Mouse (Mus musculus) neural tube, embryonic 12.5 days (tissue): ENCODE data around the gene Rad17. TPM values are rescaled to one million over a fixed set of nuclear protein-coding genes. Genes with fewer than 3 reads are reported as not detected.
A peak's percentile ranks its signal among the peaks of the same experiment; 100 is the strongest.

ENCODE experiments used
- ATAC-seq: fragments of 200-750 bp; cut with Nextera tagmentation; 2 replicates; pipeline ENCODE4 v1.8.0; 2017; ENCODE audit warnings: low read depth, mild to moderate bottlenecking, moderate TSS enrichment, moderate library complexity; ENCODE audit not compliant: low FRiP score
- H3K27ac ChIP-seq: fragments of 300-500 bp; sonication (generic); 2 replicates; pipeline ENCODE4 v1.5.1; 2016
- H3K27me3 ChIP-seq: fragments of 300-500 bp; sonication (generic); replicated peaks from 2 replicates; pipeline ENCODE4 v1.6.1; 2016; ENCODE audit warnings: mild to moderate bottlenecking
- H3K36me3 ChIP-seq: fragments of 300-500 bp; sonication (generic); 2 replicates; pipeline ENCODE4 v1.6.1; 2016; ENCODE audit warnings: mild to moderate bottlenecking
- H3K4me1 ChIP-seq: fragments of 300-500 bp; sonication (generic); 2 replicates; pipeline ENCODE4 v1.6.1; 2016
- H3K4me2 ChIP-seq: fragments of 300-500 bp; sonication (generic); replicated peaks from 2 replicates; pipeline ENCODE4 v1.6.1; 2016; ENCODE audit warnings: mild to moderate bottlenecking
- H3K4me3 ChIP-seq: fragments of 300-500 bp; sonication (generic); 2 replicates; pipeline ENCODE4 v1.5.1; 2016
- H3K9ac ChIP-seq: fragments of 300-500 bp; sonication (generic); 2 replicates; pipeline ENCODE4 v1.6.1; 2016; ENCODE audit warnings: mild to moderate bottlenecking
- H3K9me3 ChIP-seq: fragments of 300-500 bp; sonication (generic); 2 replicates; pipeline ENCODE4 v1.6.1; 2016; ENCODE audit warnings: mild to moderate bottlenecking
- WGBS: fragments of 180-500 bp; shearing (Covaris S2); methylation state at CpG from one replicate; pipeline ENCODE4 v1.1.7; 2016; 5-methylcytosine and 5-hydroxymethylcytosine counted together
- polyA plus RNA-seq: library from polyadenylated mRNA; unstranded; fragments of >200 nt; fragmentation: Nextera tagmentation; extraction: Ambion mirVana; gene quantifications from 2 replicates; pipeline ENCODE4 v1.2.1, GENCODE M21; 2016

Gene Rad17
- polyA plus RNA-seq, 1 experiment from 2014 or later: 24.0 TPM

- Histone ChIP-seq H3K4me3 (no peak overlapping the region), H3K4me2 (no peak overlapping the region), H3K9me3 (no peaks in the 10 kb centered on the region), H3K27me3 (no peaks in the 10 kb centered on the region), H3K36me3 (peaks cover 6% of the 10 kb centered on the region; the same call in 1 of the 2 replicates), H3K27ac (no peak overlapping the region), H3K4me1 (no peaks in the 10 kb centered on the region), H3K9ac (no peak overlapping the region)
- no peak for ATAC-seq
- WGBS: 94% methylated on average over 5 of the region's 5 CpGs
Observed at GRCm38 (mm10) chr13:100658091-100658490, 7.2 kb upstream of the Rad17 start.

GRCm38 (mm10) chr13:100651439-100652186, 762 bp upstream of the Rad17 start, which contains the start of gene Taf9:
Gene Taf9, plus strand, starts transcription at chr13:100651579.
- H3K27me3 ChIP-seq: no peaks in the 10 kb centered on the region
- ATAC-seq: peak; percentile 78
- H3K36me3 ChIP-seq: peaks cover 7% of the 10 kb centered on the region; the same call in 1 of the 2 replicates
- peaks cover 10% of the 10 kb centered on the region for H3K4me1 ChIP-seq
- H3K4me2 ChIP-seq: peak within 1 kb of the TSS; percentile 74
- WGBS: under 1% methylated on average over 59 of the region's 63 CpGs
- H3K27ac ChIP-seq: peak within 1 kb of the TSS; percentile 90
- peak within 1 kb of the TSS; percentile 92 for H3K4me3 ChIP-seq
- H3K9ac ChIP-seq: peak within 1 kb of the TSS; percentile 87
- no peaks in the 10 kb centered on the region for H3K9me3 ChIP-seq

- H3K9me3 ChIP-seq: no peaks in the 10 kb centered on the region
- H3K27me3 ChIP-seq: no peaks in the 10 kb centered on the region
- no peak overlapping the region for H3K4me3 ChIP-seq
- H3K9ac ChIP-seq: no peak overlapping the region
- no peak overlapping the region for H3K4me2 ChIP-seq
- H3K36me3 ChIP-seq: peaks cover 31% of the 10 kb centered on the region
- peaks cover 10% of the 10 kb centered on the region for H3K4me1 ChIP-seq
- H3K27ac ChIP-seq: no peak overlapping the region
- 95% methylated on average over 8 of the region's 8 CpGs for WGBS
- no peak for ATAC-seq
Observed at GRCm38 (mm10) chr13:100648223-100648622, 2.6 kb downstream of the Rad17 start.

- no peak overlapping the region for H3K27ac ChIP-seq
- no peaks in the 10 kb centered on the region for H3K9me3 ChIP-seq
- no peaks in the 10 kb centered on the region for H3K27me3 ChIP-seq
- no peaks in the 10 kb centered on the region for H3K4me1 ChIP-seq
- WGBS: 95% methylated on average over 4 of the region's 4 CpGs
- ATAC-seq: no peak
- H3K36me3 ChIP-seq: peaks cover 76% of the 10 kb centered on the region
- no peak overlapping the region for H3K9ac ChIP-seq
- no peak overlapping the region for H3K4me3 ChIP-seq
- H3K4me2 ChIP-seq: no peak overlapping the region
Observed at GRCm38 (mm10) chr13:100642471-100643209, 8.2 kb downstream of the Rad17 start.

GRCm38 (mm10) chr13:100634106-100634691, 16.7 kb downstream of the Rad17 start:
- Histone ChIP-seq H3K27ac (no peak overlapping the region), H3K9me3 (no peaks in the 10 kb centered on the region), H3K9ac (no peak overlapping the region), H3K4me1 (no peaks in the 10 kb centered on the region), H3K27me3 (no peaks in the 10 kb centered on the region), H3K4me3 (no peak overlapping the region), H3K36me3 (peaks cover 64% of the 10 kb centered on the region), H3K4me2 (no peak overlapping the region)
- 92% methylated on average over 3 of the region's 3 CpGs for WGBS
- ATAC-seq: no peak

- Histone ChIP-seq H3K27ac (no peak overlapping the region), H3K4me2 (no peak overlapping the region), H3K9me3 (no peaks in the 10 kb centered on the region), H3K4me1 (no peaks in the 10 kb centered on the region), H3K4me3 (no peak overlapping the region), H3K9ac (no peak overlapping the region), H3K27me3 (peaks cover 7% of the 10 kb centered on the region), H3K36me3 (peaks cover 56% of the 10 kb centered on the region)
- WGBS: 90% methylated on average over 4 of the region's 4 CpGs
- ATAC-seq: no peak
Observed at GRCm38 (mm10) chr13:100622241-100622640, 28.6 kb downstream of the Rad17 start.

GRCm38 (mm10) chr13:100617583-100617982, 33.3 kb downstream of the Rad17 start:
- H3K36me3 ChIP-seq: peaks cover 30% of the 10 kb centered on the region
- 82% methylated on average over 13 of the region's 13 CpGs for WGBS
- H3K9ac ChIP-seq: no peak overlapping the region
- H3K27me3 ChIP-seq: peaks cover 16% of the 10 kb centered on the region
- H3K4me2 ChIP-seq: no peak overlapping the region
- H3K4me3 ChIP-seq: no peak overlapping the region
- H3K9me3 ChIP-seq: no peaks in the 10 kb centered on the region
- H3K4me1 ChIP-seq: peaks cover 8% of the 10 kb centered on the region
- H3K27ac ChIP-seq: no peak overlapping the region
- no peak for ATAC-seq

- ATAC-seq: peak; percentile 66; the same call in 1 of the 2 replicates
- Histone ChIP-seq H3K9ac (peak within 1 kb of the TSS; percentile 73), H3K4me3 (peak within 1 kb of the TSS; percentile 52), H3K4me1 (peaks cover 8% of the 10 kb centered on the region), H3K27me3 (peaks cover 16% of the 10 kb centered on the region), H3K27ac (no peak within 1 kb of the TSS), H3K4me2 (peak within 1 kb of the TSS; percentile 96), H3K9me3 (no peaks in the 10 kb centered on the region), H3K36me3 (peaks cover 20% of the 10 kb centered on the region)
- 2% methylated on average over 71 of the region's 77 CpGs for WGBS
Observed at GRCm38 (mm10) chr13:100616181-100617087, 34.4 kb downstream of the Rad17 start, which contains the start of gene Marveld2. Gene Marveld2, minus strand, starts transcription at chr13:100616971.

- no peak overlapping the region for H3K4me2 ChIP-seq
- no peak overlapping the region for H3K9ac ChIP-seq
- H3K9me3 ChIP-seq: peaks cover 1% of the 10 kb centered on the region; the same call in 1 of the 2 replicates
- no peak overlapping the region for H3K27ac ChIP-seq
- peaks cover 5% of the 10 kb centered on the region for H3K36me3 ChIP-seq
- H3K27me3 ChIP-seq: peaks cover 15% of the 10 kb centered on the region
- no peak for ATAC-seq
- 62% methylated on average over 2 of the region's 2 CpGs for WGBS
- peaks cover 8% of the 10 kb centered on the region for H3K4me1 ChIP-seq
- no peak overlapping the region for H3K4me3 ChIP-seq
Observed at GRCm38 (mm10) chr13:100612903-100613302, 37.9 kb downstream of the Rad17 start.

GRCm38 (mm10) chr13:100612251-100612650, 38.6 kb downstream of the Rad17 start:
- H3K36me3 ChIP-seq: no peaks in the 10 kb centered on the region
- ATAC-seq: no peak
- H3K4me3 ChIP-seq: no peak overlapping the region
- no peak overlapping the region for H3K27ac ChIP-seq
- H3K9me3 ChIP-seq: peaks cover 5% of the 10 kb centered on the region; the same call in 1 of the 2 replicates
- H3K9ac ChIP-seq: no peak overlapping the region
- WGBS: 93% methylated on average over 10 of the region's 10 CpGs
- no peak overlapping the region for H3K4me2 ChIP-seq
- peaks cover 9% of the 10 kb centered on the region for H3K27me3 ChIP-seq
- H3K4me1 ChIP-seq: peaks cover 8% of the 10 kb centered on the region

GRCm38 (mm10) chr13:100611266-100611665, 39.6 kb downstream of the Rad17 start:
- 93% methylated on average over 13 of the region's 13 CpGs for WGBS

More at GRCm38 (mm10) chr13:100611266-100611665, 39.6 kb downstream of the Rad17 start:
- Histone ChIP-seq H3K4me3 (no peak overlapping the region), H3K27ac (no peak overlapping the region), H3K4me2 (no peak overlapping the region), H3K4me1 (peaks cover under 1% of the 10 kb centered on the region; the same call in 1 of the 2 replicates), H3K36me3 (no peaks in the 10 kb centered on the region), H3K9ac (no peak overlapping the region), H3K9me3 (peaks cover 5% of the 10 kb centered on the region; the same call in 1 of the 2 replicates), H3K27me3 (peaks cover 2% of the 10 kb centered on the region)
- no peak for ATAC-seq
